ENCODE assay signal across 13 mouse cellular contexts in the genomic region with DNA sequence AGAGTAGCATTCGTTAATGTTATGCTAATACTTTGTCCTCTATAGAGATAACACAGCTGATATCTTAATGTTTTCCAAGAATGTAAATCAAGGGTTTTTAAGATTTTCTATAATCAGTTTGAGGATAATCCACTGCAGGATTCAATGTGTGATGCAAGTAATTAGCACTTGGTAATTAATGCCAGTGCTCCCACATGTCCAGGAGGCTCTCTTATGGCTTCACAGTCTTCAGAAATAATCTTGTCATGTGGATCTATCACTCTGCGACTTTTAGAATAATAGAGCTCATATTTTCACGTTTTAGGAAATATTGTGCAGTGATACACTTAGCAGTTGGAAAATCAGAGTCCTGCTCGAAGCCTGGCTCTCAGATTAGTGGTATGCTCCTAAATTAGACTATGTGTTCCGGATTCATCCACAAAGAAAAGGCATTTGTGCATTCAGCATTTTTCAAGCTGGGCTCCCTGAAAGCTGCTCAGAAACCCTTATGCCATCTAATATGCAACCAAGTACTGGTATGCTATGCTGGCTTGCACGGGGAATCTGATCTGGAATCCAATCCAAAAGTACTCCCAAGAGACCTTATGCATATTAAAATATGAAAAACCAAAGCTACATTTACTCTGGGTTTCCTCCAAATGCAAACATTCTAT.
DNase-seq lines count a peak whose midpoint lies in the region; ATAC-seq and TF ChIP-seq lines count a peak whose summit lies in the region.
"Had no signal": no experiment of that assay in that cellular context is flagged by ENCODE, and none has a peak within 500 bp of the region (broad histone marks: within the 10 kb centered on the region; RNA-seq: fewer than 3 reads in every experiment).

No protein-coding gene starts in this region.

- WGBS in forebrain, embryonic 12.5 days, result 64% methylated on average over 6 of the region's 6 CpGs
- 32% methylated on average over 6 of the region's 6 CpGs for WGBS in midbrain, postnatal 0 days

- no peaks in the 10 kb centered on the region for H3K27me3 ChIP-seq in forebrain, embryonic 12.5 days
- no peaks in the 10 kb centered on the region for H3K27me3 ChIP-seq in midbrain, postnatal 0 days (ENCODE audit: insufficient read depth, low read length)
- H3K27me3 ChIP-seq: stomach, embryonic 15.5 days had no signal

- H3K4me2 ChIP-seq in forebrain, embryonic 12.5 days, result no peak overlapping the region
- no peak overlapping the region for H3K4me2 ChIP-seq in midbrain, postnatal 0 days (ENCODE audit: low read depth, low read length, poor library complexity, severe bottlenecking)
- H3K4me2 ChIP-seq: liver, embryonic 11.5 days; stomach, embryonic 15.5 days had no signal

- peak overlapping the region; percentile 65 for H3K27ac ChIP-seq in forebrain, embryonic 12.5 days
- H3K27ac ChIP-seq in midbrain, postnatal 0 days (ENCODE audit: low read depth, low read length), result peak overlapping the region; percentile 69; the same call in 1 of the 2 replicates
- H3K27ac ChIP-seq: macrophage; stomach, embryonic 15.5 days had no signal

- no peaks in the 10 kb centered on the region for H3K9me3 ChIP-seq in forebrain, embryonic 12.5 days
- H3K9me3 ChIP-seq in midbrain, postnatal 0 days (ENCODE audit: low read length), result no peaks in the 10 kb centered on the region
- H3K9me3 ChIP-seq: G1E; stomach, embryonic 15.5 days had no signal

- no peak overlapping the region for H3K4me3 ChIP-seq in forebrain, embryonic 12.5 days (replicated peaks)
- H3K4me3 ChIP-seq in midbrain, postnatal 0 days (ENCODE audit: low read depth, low read length), result no peak overlapping the region
- H3K4me3 ChIP-seq: stomach, embryonic 15.5 days had no signal

- peak; percentile 14 to 42 for DNase-seq in cerebellum, postnatal 14 days
- DNase-seq in cerebellum, adult 8-10 months, result no peak
- peak; percentile 5 to 13 for DNase-seq in layer of hippocampus, adult 8-10 months (ENCODE audit: low spot score in 2 of 2)
- DNase-seq in midbrain, postnatal 0 days (ENCODE audit: low spot score), result peak; percentile 45
- no peak for DNase-seq in spleen, postnatal 14 days (ENCODE audit: low spot score in 2 of 2)
- DNase-seq in heart, adult 18-20 months, result no peak
- DNase-seq in kidney, adult 18-20 months, result no peak
- DNase-seq: cerebellum, adult 18-20 months had no signal

- TF ChIP-seq CTCF in midbrain, postnatal 0 days (IDR thresholded peaks at IDR 0.05), result no peak

- no peaks in the 10 kb centered on the region for H3K36me3 ChIP-seq in forebrain, embryonic 12.5 days (replicated peaks)
- H3K36me3 ChIP-seq in midbrain, postnatal 0 days (ENCODE audit: insufficient read depth, low read length), result no peaks in the 10 kb centered on the region
- H3K36me3 ChIP-seq: G1E; stomach, embryonic 15.5 days had no signal

- no peak overlapping the region for H3K9ac ChIP-seq in forebrain, embryonic 12.5 days
- no peak overlapping the region for H3K9ac ChIP-seq in midbrain, postnatal 0 days (replicated peaks; ENCODE audit: low read length, poor library complexity, severe bottlenecking)
- H3K9ac ChIP-seq: stomach, embryonic 15.5 days had no signal

- peaks cover 2% of the 10 kb centered on the region; the same call in 1 of the 2 replicates for H3K4me1 ChIP-seq in forebrain, embryonic 12.5 days
- no peaks in the 10 kb centered on the region for H3K4me1 ChIP-seq in midbrain, postnatal 0 days (ENCODE audit: insufficient read depth, low read length)
- H3K4me1 ChIP-seq: stomach, embryonic 15.5 days had no signal

- ATAC-seq in forebrain, embryonic 12.5 days (ENCODE audit: low FRiP score), result peak; percentile 51; the same call in 1 of the 2 replicates
- peak; percentile 50; the same call in 1 of the 2 replicates for ATAC-seq in midbrain, postnatal 0 days (ENCODE audit: low FRiP score)

Comparison
In these comparisons a context has a peak if more than half of its experiments do, and no peak if none do; other contexts are left out.
1. DNase-seq: peak in cerebellum, postnatal 14 days (2 of 2), layer of hippocampus, adult 8-10 months (2 of 2) and midbrain, postnatal 0 days (single experiment); none in cerebellum, adult 8-10 months (single experiment), spleen, postnatal 14 days (0 of 2), heart, adult 18-20 months (0 of 2) and kidney, adult 18-20 months (single experiment).